Mouse (Mus musculus) forebrain, embryonic 15.5 days (tissue): ENCODE measurements around the gene Dnase2b. TPM values are rescaled to one million over a fixed set of nuclear protein-coding genes. Genes with fewer than 3 reads are reported as not detected.

Source experiments
- ATAC-seq: fragments of 200-750 bp; cut with Nextera tagmentation; replicated peaks from 2 replicates; pipeline ENCODE4 v1.8.0; 2017; ENCODE audit warnings: mild to moderate bottlenecking, moderate TSS enrichment, moderate library complexity
- H3K27ac ChIP-seq: fragments of 300-500 bp; sonication (generic); replicated peaks from 2 replicates; pipeline ENCODE4 v1.5.1; 2015; ENCODE audit warnings: mild to moderate bottlenecking, inconsistent platforms
- H3K27me3 ChIP-seq: fragments of 300-500 bp; sonication (generic); 2 replicates; pipeline ENCODE4 v1.6.1; 2015; ENCODE audit warnings: inconsistent platforms
- H3K36me3 ChIP-seq: fragments of 300-500 bp; sonication (generic); 2 replicates; pipeline ENCODE4 v1.6.1; 2015; ENCODE audit warnings: mild to moderate bottlenecking, inconsistent platforms
- H3K4me1 ChIP-seq: fragments of 300-500 bp; sonication (generic); 2 replicates; pipeline ENCODE4 v1.6.1; 2015; ENCODE audit warnings: inconsistent platforms
- H3K4me2 ChIP-seq: fragments of 300-500 bp; sonication (generic); replicated peaks from 2 replicates; pipeline ENCODE4 v1.6.1; 2015; ENCODE audit warnings: mild to moderate bottlenecking, inconsistent platforms
- H3K4me3 ChIP-seq: fragments of 300-500 bp; sonication (generic); 2 replicates; pipeline ENCODE4 v1.5.1; 2015; ENCODE audit warnings: mild to moderate bottlenecking, inconsistent platforms
- H3K9ac ChIP-seq: fragments of 300-500 bp; sonication (generic); replicated peaks from 2 replicates; pipeline ENCODE4 v1.6.1; 2015; ENCODE audit warnings: mild to moderate bottlenecking, inconsistent platforms
- H3K9me3 ChIP-seq: fragments of 300-500 bp; sonication (generic); 2 replicates; pipeline ENCODE4 v1.6.1; 2016; ENCODE audit warnings: inconsistent platforms
- WGBS: fragments of 180-500 bp; shearing (Covaris S2); methylation state at CpG from one replicate; pipeline ENCODE4 v1.1.7; 2015; ENCODE audit warnings: mixed read lengths; 5-methylcytosine and 5-hydroxymethylcytosine counted together
- polyA plus RNA-seq: library from polyadenylated mRNA; unstranded; fragments of >200 nt; fragmentation: Nextera tagmentation; extraction: Ambion mirVana; gene quantifications from 2 replicates; pipeline ENCODE4 v1.2.1, GENCODE M21; 2015

The Dnase2b gene
- not detected in 2 replicates for polyA plus RNA-seq

- no peak for ATAC-seq
- Histone ChIP-seq H3K36me3 (no peaks in the 10 kb centered on the region), H3K4me3 (no peak within 1 kb of the TSS), H3K4me1 (no peaks in the 10 kb centered on the region), H3K27me3 (no peaks in the 10 kb centered on the region), H3K9ac (no peak within 1 kb of the TSS), H3K27ac (no peak within 1 kb of the TSS), H3K9me3 (no peaks in the 10 kb centered on the region), H3K4me2 (no peak within 1 kb of the TSS)
- 94% methylated on average over 4 of the region's 4 CpGs for WGBS
These were observed at the start of gene Dnase2b for GRCm38 (mm10) chr3:146615496-146615895. Gene Dnase2b, minus strand, starts transcription at chr3:146615596.

GRCm38 (mm10) chr3:146661907-146662306 lies 46.5 kb upstream of the Dnase2b start:
- WGBS, result 76% methylated on average over 7 of the region's 7 CpGs
- no peak for ATAC-seq

GRCm38 (mm10) chr3:146661001-146661400 lies 45.6 kb upstream of the Dnase2b start:
- Histone ChIP-seq H3K4me3 (no peak overlapping the region), H3K4me1 (no peaks in the 10 kb centered on the region), H3K9ac (no peak overlapping the region), H3K9me3 (no peaks in the 10 kb centered on the region), H3K4me2 (no peak overlapping the region), H3K27me3 (no peaks in the 10 kb centered on the region), H3K36me3 (no peaks in the 10 kb centered on the region), H3K27ac (no peak overlapping the region)
- ATAC-seq, result no peak
- 65% methylated on average over 6 of the region's 6 CpGs for WGBS

More at GRCm38 (mm10) chr3:146661907-146662306, 46.5 kb upstream of the Dnase2b start:
- Histone ChIP-seq H3K27me3 (no peaks in the 10 kb centered on the region), H3K4me2 (no peak overlapping the region), H3K27ac (no peak overlapping the region), H3K4me3 (no peak overlapping the region), H3K4me1 (no peaks in the 10 kb centered on the region), H3K36me3 (no peaks in the 10 kb centered on the region), H3K9ac (no peak overlapping the region), H3K9me3 (no peaks in the 10 kb centered on the region)

GRCm38 (mm10) chr3:146659321-146659720 lies 43.9 kb upstream of the Dnase2b start:
- Histone ChIP-seq H3K27me3 (no peaks in the 10 kb centered on the region), H3K4me2 (no peak overlapping the region), H3K4me1 (no peaks in the 10 kb centered on the region), H3K9me3 (no peaks in the 10 kb centered on the region), H3K27ac (no peak overlapping the region), H3K9ac (no peak overlapping the region), H3K4me3 (no peak overlapping the region), H3K36me3 (no peaks in the 10 kb centered on the region)
- ATAC-seq, result no peak
- 73% methylated on average over 5 of the region's 5 CpGs for WGBS

GRCm38 (mm10) chr3:146658061-146658639 lies 42.8 kb upstream of the Dnase2b start:
- no peaks in the 10 kb centered on the region for H3K36me3 ChIP-seq
- 96% methylated on average over 1 of the region's 1 CpGs for WGBS
- H3K9me3 ChIP-seq, result no peaks in the 10 kb centered on the region
- H3K4me1 ChIP-seq, result no peaks in the 10 kb centered on the region
- no peaks in the 10 kb centered on the region for H3K27me3 ChIP-seq
- H3K4me2 ChIP-seq, result no peak overlapping the region
- no peak overlapping the region for H3K9ac ChIP-seq
- no peak overlapping the region for H3K4me3 ChIP-seq
- ATAC-seq, result no peak
- no peak overlapping the region for H3K27ac ChIP-seq

- Histone ChIP-seq H3K9ac (no peak overlapping the region), H3K9me3 (no peaks in the 10 kb centered on the region), H3K4me3 (no peak overlapping the region), H3K4me1 (no peaks in the 10 kb centered on the region), H3K27ac (no peak overlapping the region), H3K36me3 (no peaks in the 10 kb centered on the region), H3K27me3 (no peaks in the 10 kb centered on the region), H3K4me2 (no peak overlapping the region)
- no peak for ATAC-seq
- 93% methylated on average over 5 of the region's 5 CpGs for WGBS
These were observed 42.0 kb upstream of the Dnase2b start for GRCm38 (mm10) chr3:146657433-146657832.

GRCm38 (mm10) chr3:146655111-146655577 lies 39.7 kb upstream of the Dnase2b start:
- WGBS, result 71% methylated on average over 2 of the region's 2 CpGs
- Histone ChIP-seq H3K9me3 (no peaks in the 10 kb centered on the region), H3K27me3 (no peaks in the 10 kb centered on the region), H3K9ac (no peak overlapping the region), H3K36me3 (no peaks in the 10 kb centered on the region), H3K4me3 (no peak overlapping the region), H3K4me2 (no peak overlapping the region), H3K4me1 (no peaks in the 10 kb centered on the region), H3K27ac (no peak overlapping the region)
- ATAC-seq, result no peak

- no peak overlapping the region for H3K4me3 ChIP-seq
- H3K27me3 ChIP-seq, result no peaks in the 10 kb centered on the region
- H3K4me1 ChIP-seq, result no peaks in the 10 kb centered on the region
- H3K9me3 ChIP-seq, result no peaks in the 10 kb centered on the region
- 76% methylated on average over 6 of the region's 6 CpGs for WGBS
- H3K36me3 ChIP-seq, result no peaks in the 10 kb centered on the region
- no peak overlapping the region for H3K9ac ChIP-seq
- ATAC-seq, result no peak
- H3K27ac ChIP-seq, result no peak overlapping the region
- H3K4me2 ChIP-seq, result no peak overlapping the region
These were observed 38.3 kb upstream of the Dnase2b start for GRCm38 (mm10) chr3:146653692-146654091.

- H3K27ac ChIP-seq, result no peak overlapping the region
- H3K4me1 ChIP-seq, result no peaks in the 10 kb centered on the region
- H3K36me3 ChIP-seq, result no peaks in the 10 kb centered on the region
- no peak overlapping the region for H3K4me2 ChIP-seq
- no peaks in the 10 kb centered on the region for H3K9me3 ChIP-seq
- WGBS, result 96% methylated on average over 5 of the region's 5 CpGs
- ATAC-seq, result no peak
- H3K27me3 ChIP-seq, result no peaks in the 10 kb centered on the region
- no peak overlapping the region for H3K4me3 ChIP-seq
- H3K9ac ChIP-seq, result no peak overlapping the region
These were observed 37.0 kb upstream of the Dnase2b start for GRCm38 (mm10) chr3:146652431-146652830.

- H3K4me3 ChIP-seq, result no peak within 1 kb of the TSS
- ATAC-seq, result no peak
- H3K4me1 ChIP-seq, result no peaks in the 10 kb centered on the region
- 94% methylated on average over 3 of the region's 3 CpGs for WGBS
- H3K9ac ChIP-seq, result no peak within 1 kb of the TSS
- H3K27me3 ChIP-seq, result no peaks in the 10 kb centered on the region
- H3K36me3 ChIP-seq, result no peaks in the 10 kb centered on the region
- no peaks in the 10 kb centered on the region for H3K9me3 ChIP-seq
- H3K27ac ChIP-seq, result no peak within 1 kb of the TSS
- H3K4me2 ChIP-seq, result no peak within 1 kb of the TSS
These were observed 35.8 kb upstream of the Dnase2b start, which contains the start of gene 4930503B20Rik for GRCm38 (mm10) chr3:146651217-146651616. Gene 4930503B20Rik, minus strand, starts transcription at chr3:146651317.

- no peaks in the 10 kb centered on the region for H3K36me3 ChIP-seq
- H3K4me3 ChIP-seq, result no peak overlapping the region
- no peak for ATAC-seq
- H3K9me3 ChIP-seq, result no peaks in the 10 kb centered on the region
- no peak overlapping the region for H3K9ac ChIP-seq
- WGBS, result 93% methylated on average over 10 of the region's 10 CpGs
- H3K27me3 ChIP-seq, result no peaks in the 10 kb centered on the region
- H3K4me2 ChIP-seq, result no peak overlapping the region
- no peaks in the 10 kb centered on the region for H3K4me1 ChIP-seq
- no peak overlapping the region for H3K27ac ChIP-seq
These were observed 35.3 kb upstream of the Dnase2b start for GRCm38 (mm10) chr3:146650716-146651115.

GRCm38 (mm10) chr3:146649311-146649894 lies 34.0 kb upstream of the Dnase2b start:
- Histone ChIP-seq H3K36me3 (no peaks in the 10 kb centered on the region), H3K9me3 (no peaks in the 10 kb centered on the region), H3K4me1 (no peaks in the 10 kb centered on the region), H3K4me2 (no peak overlapping the region), H3K27ac (no peak overlapping the region), H3K9ac (no peak overlapping the region), H3K4me3 (no peak overlapping the region), H3K27me3 (no peaks in the 10 kb centered on the region)
- WGBS, result 78% methylated on average over 10 of the region's 10 CpGs
- no peak for ATAC-seq
